Mouse (Mus musculus): ENCODE results near the gene Rgs9bp. TPM values are rescaled to one million over a fixed set of nuclear protein-coding genes. Genes with fewer than 3 reads are reported as not detected.
A peak's percentile ranks its signal among the peaks of the same experiment; 100 is the strongest.
"Not testable (repeated sequence)": the region's sequence is repeated elsewhere in the genome, so short reads cannot be mapped to it uniquely, and the experiment has no call there.

Rgs9bp gene
- polyA plus RNA-seq, 1 experiment from 2014 or later, result 0.17 TPM

DNA sequence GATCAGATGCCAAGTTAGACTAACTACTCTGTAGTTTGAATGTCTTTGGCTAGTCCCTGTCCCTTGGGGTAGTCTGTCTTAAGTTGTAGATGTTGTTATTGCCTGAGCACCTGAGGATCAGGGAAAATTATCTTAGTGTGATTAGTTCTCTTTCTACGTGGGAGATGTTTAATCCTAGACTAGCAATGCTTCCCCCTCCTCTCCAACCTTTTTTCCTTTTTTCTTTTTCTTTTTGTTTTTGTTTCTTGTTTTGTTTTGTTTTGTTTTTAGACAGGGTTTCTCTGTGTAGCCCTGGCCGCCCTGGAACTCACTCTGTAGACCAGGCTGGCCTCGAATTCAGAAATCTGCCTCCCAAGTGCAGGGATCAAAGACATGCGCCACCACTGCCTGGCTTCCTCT lies 29.2 kb downstream of the Rgs9bp start, which contains the start of gene Nudt19:
TSS of gene Nudt19 (minus strand) at position 100 of the 399 bp plus-strand sequence.
- H3K4me3 ChIP-seq (replicated peaks), result peak within 1 kb of the TSS; percentile 82
- no peaks in the 10 kb centered on the region for H3K9me3 ChIP-seq (replicated peaks)
- no peak for ATAC-seq (ENCODE audit: low FRiP score)
- peak within 1 kb of the TSS; percentile 96 for H3K27ac ChIP-seq (replicated peaks)
- peak within 1 kb of the TSS; percentile 92 for H3K9ac ChIP-seq (replicated peaks)
- no peaks in the 10 kb centered on the region for H3K27me3 ChIP-seq (replicated peaks)
- peaks cover 2% of the 10 kb centered on the region; the same call in 1 of the 2 replicates for H3K36me3 ChIP-seq
- 74% methylated on average over 4 of the region's 4 CpGs for WGBS
- H3K4me1 ChIP-seq, result peaks cover 18% of the 10 kb centered on the region
- peak within 1 kb of the TSS; percentile 79 for H3K4me2 ChIP-seq

DNA sequence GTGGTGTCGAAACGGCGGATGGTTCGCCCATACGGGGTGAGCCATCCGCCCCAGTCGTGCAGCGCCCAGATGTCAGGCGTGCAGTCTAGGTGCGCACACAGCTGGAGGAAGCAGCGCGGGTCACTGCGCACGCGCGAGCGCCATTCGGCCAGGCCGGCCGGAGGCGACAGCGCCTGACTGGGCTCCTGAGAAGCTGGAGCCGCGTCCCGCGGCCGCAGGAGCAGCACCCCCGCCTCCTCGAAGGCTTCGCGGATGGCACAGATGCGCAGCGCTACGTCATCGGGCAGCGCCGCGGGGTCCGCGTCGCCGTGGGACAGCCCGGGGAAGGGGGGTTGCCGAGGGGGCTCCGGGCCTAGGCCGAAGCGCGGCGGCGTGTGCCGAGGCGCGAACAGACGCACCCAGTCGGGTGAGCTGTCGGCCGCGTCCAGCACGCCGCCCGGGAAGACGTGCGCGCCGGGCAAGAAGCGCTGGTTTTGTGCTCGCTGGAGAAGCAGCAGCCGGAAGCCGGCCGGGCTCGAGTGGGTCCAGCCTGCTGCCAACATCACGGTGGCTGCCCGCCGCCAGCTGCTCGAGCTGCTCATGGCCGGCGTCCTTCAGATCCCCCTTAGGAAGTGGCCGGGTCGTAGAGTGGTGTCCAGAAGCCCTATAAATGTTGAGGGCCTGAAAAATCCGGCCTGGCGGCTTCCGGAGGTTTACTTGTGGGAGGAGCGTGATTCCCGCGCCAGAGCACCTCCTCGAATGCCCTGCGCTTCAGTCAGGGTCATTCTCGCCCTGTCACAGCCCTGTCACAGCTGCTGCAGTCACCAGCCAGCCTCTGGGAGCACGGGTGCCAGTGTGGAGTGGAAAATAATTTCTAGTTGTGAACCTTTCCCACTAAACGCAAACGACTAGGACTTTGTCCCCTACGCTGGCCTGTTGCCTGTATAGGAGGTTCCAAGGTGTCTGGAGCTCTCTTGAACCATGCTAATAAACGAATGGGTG lies 29.9 kb downstream of the Rgs9bp start:
- Histone ChIP-seq H3K36me3 (peaks cover 7% of the 10 kb centered on the region), H3K27ac (replicated peaks) (peak overlapping the region; percentile 96), H3K27me3 (replicated peaks) (no peaks in the 10 kb centered on the region), H3K4me1 (peaks cover 18% of the 10 kb centered on the region), H3K9ac (replicated peaks) (peak overlapping the region; percentile 92), H3K4me2 (peak overlapping the region; percentile 79), H3K4me3 (replicated peaks) (peak overlapping the region; percentile 82), H3K9me3 (replicated peaks) (no peaks in the 10 kb centered on the region)
- under 1% methylated on average over 90 of the region's 93 CpGs for WGBS
- peak; percentile 95 for ATAC-seq (ENCODE audit: low FRiP score)

DNA sequence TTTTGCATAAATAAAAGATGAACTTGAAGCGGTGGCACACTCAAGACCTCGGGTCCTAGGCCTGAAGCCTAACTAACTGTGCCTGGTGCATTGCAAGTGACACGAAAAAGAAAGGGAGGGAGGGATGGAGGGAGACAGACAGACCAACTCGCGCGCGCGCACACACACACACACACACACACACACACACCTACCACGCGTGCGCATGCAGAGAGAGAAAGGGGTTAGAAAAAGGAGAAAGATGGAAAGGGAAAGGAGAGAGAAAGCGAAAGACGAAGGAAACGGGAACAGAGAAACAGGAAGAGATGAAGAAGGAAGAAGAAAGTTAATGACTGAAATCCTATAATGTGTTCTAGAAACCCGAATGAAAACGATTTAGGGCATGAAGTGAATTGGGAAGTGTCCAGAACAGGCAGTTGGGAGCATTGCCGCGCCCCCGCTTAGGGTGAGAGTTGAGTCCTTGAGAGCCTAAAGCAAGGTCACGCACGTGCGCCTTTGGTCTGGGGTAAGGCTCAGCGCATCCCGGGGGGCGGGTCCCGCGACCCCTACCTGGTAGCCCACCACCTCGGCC lies 30.7 kb downstream of the Rgs9bp start:
- no peaks in the 10 kb centered on the region for H3K27me3 ChIP-seq (replicated peaks)
- peaks cover 15% of the 10 kb centered on the region for H3K36me3 ChIP-seq
- H3K27ac ChIP-seq (replicated peaks), result peak overlapping the region; percentile 96
- peak overlapping the region; percentile 82 for H3K4me3 ChIP-seq (replicated peaks)
- peaks cover 18% of the 10 kb centered on the region for H3K4me1 ChIP-seq
- peak; percentile 62 for ATAC-seq (ENCODE audit: low FRiP score)
- peak overlapping the region; percentile 92 for H3K9ac ChIP-seq (replicated peaks)
- H3K9me3 ChIP-seq (replicated peaks), result no peaks in the 10 kb centered on the region
- H3K4me2 ChIP-seq, result peak overlapping the region; percentile 79
- WGBS, result 4% methylated on average over 28 of the region's 28 CpGs

DNA sequence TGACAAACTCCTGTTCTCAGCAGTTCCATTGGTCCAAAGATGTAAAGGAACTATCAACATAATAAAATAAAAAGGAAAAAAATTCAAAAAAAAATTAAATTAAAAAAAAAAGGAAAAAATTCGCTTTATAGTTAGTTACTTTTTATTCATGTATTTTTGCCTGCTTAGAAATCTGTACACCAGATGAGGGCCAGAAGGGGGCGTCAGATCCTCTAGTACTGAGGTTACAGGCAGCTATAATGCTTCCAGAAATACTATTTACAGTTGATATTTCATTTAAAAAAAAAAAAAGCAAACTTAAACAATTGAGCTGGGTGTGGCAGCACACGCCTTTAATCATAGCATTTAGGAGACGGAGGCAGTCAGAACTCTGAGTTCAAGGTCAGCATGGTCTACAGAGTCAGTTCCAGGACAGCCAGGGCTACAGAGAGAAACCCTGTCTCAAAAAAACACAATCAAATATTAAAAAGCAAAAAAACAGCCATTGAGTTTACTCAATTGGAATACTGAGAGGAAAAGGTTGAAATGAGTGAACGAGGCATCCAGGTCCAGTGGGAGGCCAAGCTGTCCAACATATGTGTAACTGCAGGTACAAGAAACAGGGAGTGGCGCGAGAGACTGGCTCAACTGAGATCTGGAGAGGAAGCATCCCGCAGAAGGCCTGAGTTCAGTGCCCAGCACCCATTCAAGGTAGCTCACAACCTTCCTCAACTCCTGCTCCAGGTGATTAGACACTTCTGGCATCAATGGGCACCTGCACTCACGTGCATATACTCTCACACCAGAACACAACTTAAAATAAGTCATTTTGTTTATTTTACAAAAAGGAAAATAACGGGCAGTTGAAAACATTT lies 31.4 kb downstream of the Rgs9bp start:
- Histone ChIP-seq H3K27me3 (replicated peaks) (no peaks in the 10 kb centered on the region), H3K4me3 (replicated peaks) (peak overlapping the region; percentile 82), H3K9ac (replicated peaks) (no peak overlapping the region; the same call in 1 of the 2 replicates), H3K4me2 (peak overlapping the region; percentile 79), H3K4me1 (peaks cover 18% of the 10 kb centered on the region), H3K36me3 (peaks cover 21% of the 10 kb centered on the region), H3K27ac (replicated peaks) (peak overlapping the region; percentile 96; the same call in 1 of the 2 replicates), H3K9me3 (replicated peaks) (no peaks in the 10 kb centered on the region)
- no peak for ATAC-seq (ENCODE audit: low FRiP score)
- WGBS, result 63% methylated on average over 10 of the region's 10 CpGs

DNA sequence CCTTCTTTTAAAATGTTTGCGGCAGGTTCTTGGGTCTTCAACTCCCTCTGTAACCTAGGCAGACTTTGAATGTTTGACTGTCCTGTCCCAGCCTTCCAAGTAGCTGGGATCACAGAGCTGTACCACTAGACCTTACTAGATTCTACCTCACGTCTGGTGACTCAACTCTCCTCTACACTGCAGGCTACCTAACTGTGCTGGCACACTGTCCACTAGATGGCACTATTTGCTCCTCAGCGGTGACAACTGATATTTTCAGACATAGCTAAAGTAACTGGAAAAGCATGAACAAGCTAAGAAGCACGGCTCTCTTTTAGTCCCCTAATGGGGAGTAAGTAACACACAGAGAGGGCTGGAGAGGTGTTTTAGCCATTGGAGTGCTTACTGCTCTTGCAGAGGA lies 39.5 kb downstream of the Rgs9bp start:
- WGBS, result 34% methylated on average over 4 of the region's 4 CpGs
- Histone ChIP-seq H3K9me3 (replicated peaks) (no peaks in the 10 kb centered on the region), H3K27ac (replicated peaks) (no peak overlapping the region), H3K4me2 (no peak overlapping the region), H3K27me3 (replicated peaks) (no peaks in the 10 kb centered on the region), H3K4me3 (replicated peaks) (no peak overlapping the region), H3K4me1 (no peaks in the 10 kb centered on the region), H3K36me3 (peaks cover 37% of the 10 kb centered on the region), H3K9ac (replicated peaks) (no peak overlapping the region)
- ATAC-seq (ENCODE audit: low FRiP score), result peak; percentile 61

DNA sequence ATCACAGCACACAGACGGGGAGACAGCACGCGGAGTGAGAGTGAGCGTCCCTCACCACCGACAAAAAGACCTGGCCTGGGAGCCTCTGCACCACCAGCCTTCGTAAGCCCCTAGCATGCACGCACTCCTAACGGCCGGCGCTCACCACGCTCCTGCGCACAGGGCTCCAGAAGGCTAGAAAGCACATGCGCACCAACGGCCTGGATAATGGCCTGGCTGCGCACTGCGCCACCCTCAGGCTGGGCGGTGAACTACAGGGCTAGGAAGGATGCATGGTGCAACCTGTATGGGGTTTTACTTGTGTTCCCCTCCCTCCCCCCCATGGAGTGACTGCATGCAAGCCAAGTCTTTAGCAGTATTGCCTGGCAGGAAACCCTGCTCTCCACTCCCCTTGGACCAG lies 47.8 kb downstream of the Rgs9bp start, which contains the start of gene Tdrd12:
TSS of gene Tdrd12 (minus strand) at position 184 of the 400 bp plus-strand sequence.
- no peak within 1 kb of the TSS for H3K4me2 ChIP-seq
- 93% methylated on average over 17 of the region's 17 CpGs for WGBS
- H3K27me3 ChIP-seq (replicated peaks), result no peaks in the 10 kb centered on the region
- H3K9ac ChIP-seq (replicated peaks), result no peak within 1 kb of the TSS
- H3K4me3 ChIP-seq (replicated peaks), result no peak within 1 kb of the TSS
- no peaks in the 10 kb centered on the region for H3K36me3 ChIP-seq
- H3K4me1 ChIP-seq, result no peaks in the 10 kb centered on the region
- H3K27ac ChIP-seq (replicated peaks), result no peak within 1 kb of the TSS
- no peak for ATAC-seq (ENCODE audit: low FRiP score)
- H3K9me3 ChIP-seq (replicated peaks), result peaks cover 4% of the 10 kb centered on the region; the same call in 1 of the 2 replicates

DNA sequence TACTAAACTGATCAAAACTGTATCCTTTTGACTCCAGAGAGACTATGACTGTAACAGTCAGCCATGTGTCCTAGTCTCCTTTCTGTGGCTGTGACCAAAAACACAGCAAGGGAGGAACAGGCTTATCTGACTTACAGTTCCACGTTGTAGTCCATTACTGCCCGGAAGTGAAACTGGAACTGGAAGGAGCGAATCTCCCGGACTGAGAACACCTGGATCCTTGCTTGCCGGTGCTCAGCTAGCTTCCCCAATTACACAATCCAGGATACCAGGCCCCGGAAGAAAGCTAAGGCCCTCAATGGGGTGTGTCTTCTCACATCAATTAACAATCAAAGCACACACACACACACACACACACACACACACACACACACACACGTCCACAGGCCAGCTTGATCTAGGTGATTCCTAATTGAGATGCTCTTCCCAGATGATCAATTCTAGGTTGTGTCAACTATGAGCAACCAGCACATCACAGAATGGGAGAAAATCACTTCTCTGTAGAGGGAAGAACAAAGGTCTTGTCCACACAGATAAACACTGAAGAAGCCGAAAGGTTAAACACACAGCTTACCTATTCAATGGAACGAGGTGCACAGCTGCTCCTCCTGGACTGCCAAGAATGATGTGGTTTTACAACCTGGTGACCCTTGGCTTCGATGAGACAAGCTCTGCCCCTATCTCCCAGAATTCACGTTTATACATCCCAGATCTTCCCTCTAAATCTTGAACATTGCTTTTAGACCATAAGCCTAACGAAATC lies 49.5 kb downstream of the Rgs9bp start:
- Histone ChIP-seq H3K4me3 (replicated peaks) (no peak overlapping the region), H3K4me1 (no peaks in the 10 kb centered on the region), H3K9ac (replicated peaks) (no peak overlapping the region), H3K4me2 (no peak overlapping the region), H3K27me3 (replicated peaks) (no peaks in the 10 kb centered on the region), H3K9me3 (replicated peaks) (peaks cover 4% of the 10 kb centered on the region; the same call in 1 of the 2 replicates), H3K36me3 (no peaks in the 10 kb centered on the region), H3K27ac (replicated peaks) (no peak overlapping the region)
- ATAC-seq (ENCODE audit: low FRiP score), result no peak
- WGBS, result 84% methylated on average over 12 of the region's 12 CpGs

DNA sequence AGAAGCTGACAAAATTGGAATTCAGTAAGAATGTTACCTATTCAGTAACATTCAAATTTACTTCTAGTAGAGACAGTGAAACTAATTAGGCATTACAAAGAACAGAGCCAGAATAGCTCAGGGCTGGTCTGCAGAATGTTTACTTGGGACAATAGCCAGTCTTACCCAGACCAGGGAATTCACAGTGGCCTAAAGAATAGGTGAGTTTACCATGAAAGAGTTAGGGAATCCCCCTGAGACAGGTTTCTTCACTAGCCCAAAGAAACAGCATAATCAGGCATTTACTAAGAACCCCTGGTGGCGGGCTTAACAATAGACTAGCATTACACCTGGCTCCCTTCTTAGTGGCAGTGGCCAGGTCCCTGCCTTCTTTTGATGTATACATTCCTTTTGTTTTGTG lies 54.8 kb downstream of the Rgs9bp start:
- H3K27me3 ChIP-seq (replicated peaks); H3K9me3 ChIP-seq (replicated peaks); H3K4me2 ChIP-seq; H3K27ac ChIP-seq (replicated peaks); H3K9ac ChIP-seq (replicated peaks); ATAC-seq (ENCODE audit: low FRiP score); H3K4me3 ChIP-seq (replicated peaks); H3K36me3 ChIP-seq; H3K4me1 ChIP-seq: not testable (repeated sequence)
- 61% methylated on average over 1 of the region's 1 CpGs for WGBS

DNA sequence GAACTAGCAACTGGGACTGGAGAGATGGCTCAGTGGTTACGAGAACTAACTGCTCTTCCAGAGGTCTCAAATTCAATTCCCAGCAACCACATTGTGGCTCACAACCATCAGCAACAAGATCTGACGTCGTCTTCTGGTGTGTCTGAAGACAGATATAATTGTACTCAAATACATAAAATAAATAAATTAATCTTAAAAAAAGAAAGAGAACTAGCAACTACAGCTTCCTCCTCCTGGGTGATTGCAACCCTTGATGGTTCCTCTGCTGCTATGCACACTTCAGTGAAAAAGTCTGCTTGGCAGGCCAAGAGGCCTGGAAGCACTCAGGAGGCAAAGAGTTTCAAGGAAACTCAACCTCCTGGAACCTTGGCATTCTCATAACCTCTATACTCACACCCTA lies 55.4 kb downstream of the Rgs9bp start:
- Histone ChIP-seq H3K9ac (replicated peaks) (no peak overlapping the region), H3K4me2 (no peak overlapping the region), H3K27ac (replicated peaks) (no peak overlapping the region), H3K9me3 (replicated peaks) (peaks cover 1% of the 10 kb centered on the region; the same call in 1 of the 2 replicates), H3K4me3 (replicated peaks) (no peak overlapping the region), H3K4me1 (no peaks in the 10 kb centered on the region), H3K36me3 (no peaks in the 10 kb centered on the region), H3K27me3 (replicated peaks) (no peaks in the 10 kb centered on the region)
- WGBS, result 79% methylated on average over 3 of the region's 3 CpGs
- ATAC-seq (ENCODE audit: low FRiP score), result no peak

All from neural tube, embryonic 15.5 days (tissue).